Mouse (Mus musculus) layer of hippocampus, adult 11-12 months (tissue): ENCODE data around the gene Tmem141.

Experiments
- DNase-seq: peaks from one replicate; pipeline ENCODE4 v3.0.0; 2022; ENCODE audit warnings: low spot score

Tmem141 gene

GRCm38 (mm10) chr2:25621229-25622200 is at the start of gene Tmem141:
Gene Tmem141 (minus strand): TSS chr2:25622005.
- DNase-seq: peak; percentile 88

GRCm38 (mm10) chr2:25666516-25666915 is 44.7 kb upstream of the Tmem141 start:
- DNase-seq: no peak

GRCm38 (mm10) chr2:25664125-25664524 is 42.3 kb upstream of the Tmem141 start:
- DNase-seq: no peak

GRCm38 (mm10) chr2:25663511-25663910 is 41.7 kb upstream of the Tmem141 start:
- DNase-seq: peak; percentile 58

- DNase-seq: no peak
These were observed 39.6 kb upstream of the Tmem141 start for GRCm38 (mm10) chr2:25661245-25661970.

GRCm38 (mm10) chr2:25660279-25660678 is 38.5 kb upstream of the Tmem141 start:
- no peak for DNase-seq

GRCm38 (mm10) chr2:25657652-25658051 is 35.8 kb upstream of the Tmem141 start, which contains the start of gene Lcn5:
Gene Lcn5 (plus strand): TSS chr2:25657952.
- no peak for DNase-seq

GRCm38 (mm10) chr2:25657246-25657645 is 35.4 kb upstream of the Tmem141 start:
- DNase-seq: no peak

- DNase-seq: no peak
These were observed 34.9 kb upstream of the Tmem141 start for GRCm38 (mm10) chr2:25656691-25657090.

- DNase-seq: no peak
These were observed 32.7 kb upstream of the Tmem141 start for GRCm38 (mm10) chr2:25654502-25654901.

GRCm38 (mm10) chr2:25652902-25653301 is 31.1 kb upstream of the Tmem141 start, which contains the start of gene Lcn8:
Gene Lcn8 (plus strand): TSS chr2:25653120.
- no peak for DNase-seq

GRCm38 (mm10) chr2:25639890-25640289 is 18.1 kb upstream of the Tmem141 start:
- DNase-seq: no peak

- no peak for DNase-seq
These were observed 12.2 kb upstream of the Tmem141 start for GRCm38 (mm10) chr2:25634046-25634445.

- no peak for DNase-seq
These were observed 11.8 kb upstream of the Tmem141 start for GRCm38 (mm10) chr2:25633616-25634015.

- no peak for DNase-seq
These were observed 6.9 kb upstream of the Tmem141 start for GRCm38 (mm10) chr2:25628738-25629137.

GRCm38 (mm10) chr2:25627811-25628210 is 6.0 kb upstream of the Tmem141 start, which contains the start of gene Fcna:
Gene Fcna (minus strand): TSS chr2:25628030.
- DNase-seq: no peak

GRCm38 (mm10) chr2:25625986-25626385 is 4.2 kb upstream of the Tmem141 start:
- DNase-seq: no peak

- no peak for DNase-seq
These were observed 965 bp downstream of the Tmem141 start for GRCm38 (mm10) chr2:25620852-25621228.

- DNase-seq: no peak
These were observed 1.4 kb downstream of the Tmem141 start for GRCm38 (mm10) chr2:25620386-25620785.

- no peak for DNase-seq
These were observed 4.2 kb downstream of the Tmem141 start, which contains the start of gene Ccdc183 for GRCm38 (mm10) chr2:25617578-25617977. Gene Ccdc183 (minus strand): TSS chr2:25617678.

GRCm38 (mm10) chr2:25616398-25616797 is 5.4 kb downstream of the Tmem141 start:
- no peak for DNase-seq

- no peak for DNase-seq
These were observed 13.1 kb downstream of the Tmem141 start for GRCm38 (mm10) chr2:25608671-25609070.
